Mouse (Mus musculus) heart, embryonic 16.5 days (tissue): ENCODE results near the gene Chic2. TPM values are rescaled to one million over a fixed set of nuclear protein-coding genes. Genes with fewer than 3 reads are reported as not detected.
A peak's percentile ranks its signal among the peaks of the same experiment; 100 is the strongest.

ENCODE experiments used
- ATAC-seq: fragments of 200-750 bp; cut with Nextera tagmentation; replicated peaks from 2 replicates; pipeline ENCODE4 v1.8.0; 2017; ENCODE audit warnings: moderate number of reproducible peaks; ENCODE audit not compliant: insufficient read depth, low FRiP score; ENCODE audit errors: extremely low read depth
- H3K27ac ChIP-seq: fragments of 300-500 bp; sonication (generic); 2 replicates; pipeline ENCODE4 v1.5.1; 2014; ENCODE audit warnings: mild to moderate bottlenecking, low read length, control low read depth, moderate library complexity
- H3K27me3 ChIP-seq: fragments of 300-500 bp; sonication (generic); 2 replicates; pipeline ENCODE4 v1.6.1; 2014; ENCODE audit warnings: low read length, mixed read lengths; ENCODE audit not compliant: control insufficient read depth, insufficient read depth
- H3K36me3 ChIP-seq: fragments of 300-500 bp; sonication (generic); 2 replicates; pipeline ENCODE4 v1.6.1; 2014; ENCODE audit not compliant: control insufficient read depth, insufficient read depth
- H3K4me1 ChIP-seq: fragments of 300-500 bp; sonication (generic); 2 replicates; pipeline ENCODE4 v1.6.1; 2014; ENCODE audit warnings: low read length, mixed read lengths; ENCODE audit not compliant: control insufficient read depth, insufficient read depth
- H3K4me2 ChIP-seq: fragments of 300-500 bp; sonication (generic); 2 replicates; pipeline ENCODE4 v1.6.1; 2014; ENCODE audit warnings: low read depth, mild to moderate bottlenecking, control low read depth, low read length
- H3K4me3 ChIP-seq: fragments of 300-500 bp; sonication (generic); 2 replicates; pipeline ENCODE4 v1.5.1; 2014; ENCODE audit warnings: mild to moderate bottlenecking, control low read depth, low read length
- H3K9ac ChIP-seq: fragments of 300-500 bp; sonication (generic); 2 replicates; pipeline ENCODE4 v1.6.1; 2014; ENCODE audit warnings: low read length, control low read depth
- H3K9me3 ChIP-seq: fragments of 300-500 bp; sonication (generic); replicated peaks from 2 replicates; pipeline ENCODE4 v1.6.1; 2016; ENCODE audit warnings: low read length; ENCODE audit not compliant: control insufficient read depth
- WGBS: fragments of 180-500 bp; shearing (Covaris S2); extraction: QIAGEN DNeasy Blood & Tissue Kit; methylation state at CpG from one replicate; pipeline ENCODE4 v1.1.7; 2014; 5-methylcytosine and 5-hydroxymethylcytosine counted together
- polyA plus RNA-seq: library from polyadenylated mRNA; unstranded; fragments of >200 nt; fragmentation: Nextera tagmentation; extraction: Ambion mirVana; gene quantifications from 2 replicates; pipeline ENCODE4 v1.2.1, GENCODE M21; 2015

Gene Chic2
- polyA plus RNA-seq, 1 experiment from 2014 or later = 21.6 TPM

DNA sequence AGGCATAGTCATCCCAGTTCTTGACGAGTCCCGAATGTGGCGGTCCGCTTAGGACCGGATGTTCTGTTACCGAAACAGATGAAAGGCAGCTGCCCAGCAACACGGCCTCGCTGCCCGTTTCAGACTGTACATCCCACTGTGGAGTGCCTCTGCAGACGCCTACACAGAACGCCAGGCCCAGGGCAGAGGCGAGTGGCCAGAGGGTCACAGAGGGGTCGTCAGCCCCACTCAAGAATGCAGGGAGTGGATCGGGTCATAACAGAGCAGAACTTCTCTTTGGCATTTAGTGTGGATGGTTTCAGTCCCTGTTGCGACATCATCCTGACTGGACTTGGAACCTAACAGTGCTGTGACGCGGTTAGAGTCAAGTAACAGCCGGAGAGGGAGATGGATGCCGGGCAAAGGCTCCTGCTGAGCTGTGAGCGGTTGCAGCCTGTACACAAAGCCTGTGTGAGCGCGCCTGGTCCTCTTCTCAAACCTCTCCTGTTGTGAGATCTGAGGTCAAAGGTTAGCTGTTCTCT is 70.5 kb downstream of the Chic2 start:
- no peaks in the 10 kb centered on the region for H3K36me3 ChIP-seq
- no peak for ATAC-seq
- H3K27ac ChIP-seq = peak overlapping the region; percentile 81
- peaks cover 18% of the 10 kb centered on the region for H3K4me1 ChIP-seq
- H3K4me2 ChIP-seq = no peak overlapping the region
- no peak overlapping the region for H3K4me3 ChIP-seq
- H3K9ac ChIP-seq = peak overlapping the region; percentile 45
- H3K9me3 ChIP-seq = no peaks in the 10 kb centered on the region
- WGBS = 63% methylated on average over 22 of the region's 22 CpGs
- no peaks in the 10 kb centered on the region; the same call in 1 of the 2 replicates for H3K27me3 ChIP-seq

- no peak overlapping the region for H3K4me2 ChIP-seq
- H3K27me3 ChIP-seq = no peaks in the 10 kb centered on the region
- no peak overlapping the region for H3K4me3 ChIP-seq
- H3K36me3 ChIP-seq = no peaks in the 10 kb centered on the region
- no peak for ATAC-seq
- H3K4me1 ChIP-seq = peaks cover 18% of the 10 kb centered on the region
- H3K9ac ChIP-seq = no peak overlapping the region
- H3K9me3 ChIP-seq = no peaks in the 10 kb centered on the region
- WGBS = 79% methylated on average over 7 of the region's 7 CpGs
- no peak overlapping the region for H3K27ac ChIP-seq
Observed at GRCm38 (mm10) chr5:74971418-74971817, 73.2 kb downstream of the Chic2 start.

DNA sequence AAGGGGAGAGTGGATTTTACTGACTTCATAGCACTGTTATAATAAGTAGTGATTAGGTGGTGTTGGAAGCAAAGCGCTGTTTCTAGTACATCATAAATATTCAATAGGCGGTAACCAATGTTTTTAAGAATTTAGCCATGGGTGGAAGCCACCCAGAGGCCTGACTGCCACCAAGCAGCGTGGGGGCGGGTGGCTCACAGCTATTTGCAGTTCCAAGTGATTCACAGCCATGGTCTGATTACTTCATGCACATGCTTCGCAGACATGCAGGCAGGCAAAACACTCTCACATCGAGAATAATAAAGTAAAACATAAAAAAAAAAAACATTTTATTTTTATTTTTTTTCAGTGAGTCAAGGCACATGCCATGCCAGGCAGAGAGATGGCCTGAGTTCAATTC is 75.2 kb downstream of the Chic2 start:
- H3K9ac ChIP-seq = no peak overlapping the region
- no peaks in the 10 kb centered on the region for H3K9me3 ChIP-seq
- no peak overlapping the region for H3K4me2 ChIP-seq
- H3K27me3 ChIP-seq = no peaks in the 10 kb centered on the region
- no peak for ATAC-seq
- WGBS = 87% methylated on average over 6 of the region's 6 CpGs
- H3K4me3 ChIP-seq = no peak overlapping the region
- H3K4me1 ChIP-seq = peaks cover 5% of the 10 kb centered on the region
- H3K27ac ChIP-seq = no peak overlapping the region
- H3K36me3 ChIP-seq = no peaks in the 10 kb centered on the region

DNA sequence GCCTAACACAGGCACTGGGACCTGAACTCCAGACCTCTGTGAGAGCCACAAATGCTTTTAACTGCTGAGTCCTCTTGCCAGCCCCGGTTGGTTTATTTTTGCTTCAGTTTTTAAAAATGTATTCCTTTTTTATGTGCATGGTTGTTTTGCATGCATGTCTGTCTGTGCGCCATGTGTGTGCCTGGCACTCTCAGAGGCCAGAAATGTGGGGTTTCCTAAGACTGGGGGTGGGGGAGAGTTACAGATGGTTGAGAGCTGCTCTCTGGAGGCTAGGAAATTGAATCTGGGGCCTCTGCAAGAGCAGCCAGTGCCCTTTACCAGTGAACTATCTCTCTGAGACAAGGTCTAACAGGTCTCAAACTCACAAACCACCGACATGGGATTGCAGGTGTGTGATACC is 76.7 kb downstream of the Chic2 start:
- H3K36me3 ChIP-seq = no peaks in the 10 kb centered on the region

GRCm38 (mm10) chr5:74966891-74967290 is 77.7 kb downstream of the Chic2 start:
- WGBS = 64% methylated on average over 10 of the region's 10 CpGs
- H3K4me3 ChIP-seq = no peak overlapping the region
- H3K9me3 ChIP-seq = no peaks in the 10 kb centered on the region
- H3K4me1 ChIP-seq = no peaks in the 10 kb centered on the region
- no peak overlapping the region for H3K4me2 ChIP-seq
- H3K27ac ChIP-seq = no peak overlapping the region
- no peaks in the 10 kb centered on the region for H3K27me3 ChIP-seq
- ATAC-seq = no peak
- no peaks in the 10 kb centered on the region for H3K36me3 ChIP-seq
- H3K9ac ChIP-seq = no peak overlapping the region

More for the DNA sequence above, 76.7 kb downstream of the Chic2 start:
- no peak overlapping the region for H3K4me3 ChIP-seq
- no peaks in the 10 kb centered on the region for H3K27me3 ChIP-seq
- 83% methylated on average over 3 of the region's 3 CpGs for WGBS
- H3K9me3 ChIP-seq = no peaks in the 10 kb centered on the region
- no peak overlapping the region for H3K27ac ChIP-seq
- no peak overlapping the region for H3K4me2 ChIP-seq
- no peak for ATAC-seq
- no peaks in the 10 kb centered on the region for H3K4me1 ChIP-seq
- no peak overlapping the region for H3K9ac ChIP-seq

GRCm38 (mm10) chr5:74962771-74963170 is 81.8 kb downstream of the Chic2 start:
- Histone ChIP-seq H3K4me2 (no peak overlapping the region), H3K36me3 (no peaks in the 10 kb centered on the region), H3K27ac (no peak overlapping the region), H3K9me3 (no peaks in the 10 kb centered on the region), H3K4me1 (0 out of 2 replicates have a peak, but pooled peaks cover 6% of the 10 kb centered on the region), H3K27me3 (no peaks in the 10 kb centered on the region; the same call in 1 of the 2 replicates), H3K4me3 (no peak overlapping the region), H3K9ac (no peak overlapping the region)
- ATAC-seq = peak; percentile 49; the same call in 1 of the 2 replicates
- 56% methylated on average over 5 of the region's 5 CpGs for whole genome bisulfite sequencing

- H3K4me1 ChIP-seq = peaks cover 13% of the 10 kb centered on the region
- ATAC-seq = no peak
- H3K4me3 ChIP-seq = no peak overlapping the region
- no peaks in the 10 kb centered on the region for H3K9me3 ChIP-seq
- H3K9ac ChIP-seq = no peak overlapping the region
- H3K27me3 ChIP-seq = peaks cover 2% of the 10 kb centered on the region; the same call in 1 of the 2 replicates
- no peak overlapping the region for H3K4me2 ChIP-seq
- 33% methylated on average over 14 of the region's 14 CpGs for WGBS
- H3K36me3 ChIP-seq = no peaks in the 10 kb centered on the region
- H3K27ac ChIP-seq = no peak overlapping the region
Observed at GRCm38 (mm10) chr5:74960840-74961543, 83.6 kb downstream of the Chic2 start.

DNA sequence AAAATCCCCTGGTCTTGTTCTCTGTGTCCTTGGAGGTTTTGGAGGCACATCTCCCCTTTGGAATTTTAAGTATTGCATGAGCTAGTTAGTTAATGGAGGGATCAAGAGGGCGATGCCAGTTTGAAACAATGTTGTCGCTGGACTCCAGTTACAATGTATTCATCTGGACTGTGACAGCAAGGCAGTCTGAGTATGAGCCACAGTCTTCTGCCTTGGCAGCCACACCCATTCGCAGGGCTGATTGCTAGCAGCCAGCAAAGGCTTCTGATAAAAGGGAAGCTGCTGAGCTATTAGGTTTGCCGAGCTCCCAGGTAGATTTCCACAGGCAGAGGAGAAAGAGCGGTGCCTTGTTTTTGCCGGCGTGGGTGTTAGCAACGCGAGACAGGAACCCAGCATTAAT is 84.3 kb downstream of the Chic2 start:
- Histone ChIP-seq H3K9ac (no peak overlapping the region), H3K4me1 (peaks cover 13% of the 10 kb centered on the region), H3K4me2 (no peak overlapping the region), H3K4me3 (no peak overlapping the region), H3K36me3 (no peaks in the 10 kb centered on the region), H3K27ac (no peak overlapping the region), H3K27me3 (peaks cover 2% of the 10 kb centered on the region; the same call in 1 of the 2 replicates), H3K9me3 (no peaks in the 10 kb centered on the region)
- ATAC-seq = no peak
- WGBS = 45% methylated on average over 9 of the region's 9 CpGs

GRCm38 (mm10) chr5:74957293-74958076 is 87.1 kb downstream of the Chic2 start:
- no peak overlapping the region for H3K4me3 ChIP-seq
- no peak overlapping the region for H3K27ac ChIP-seq
- peaks cover 5% of the 10 kb centered on the region; the same call in 1 of the 2 replicates for H3K27me3 ChIP-seq
- peaks cover 13% of the 10 kb centered on the region for H3K4me1 ChIP-seq
- H3K36me3 ChIP-seq = no peaks in the 10 kb centered on the region
- H3K9me3 ChIP-seq = no peaks in the 10 kb centered on the region
- 42% methylated on average over 10 of the region's 10 CpGs for WGBS
- no peak overlapping the region for H3K9ac ChIP-seq
- no peak overlapping the region for H3K4me2 ChIP-seq
- ATAC-seq = no peak
